Mouse (Mus musculus) hindbrain, embryonic 10.5 days (tissue): ENCODE results near the gene Ostc. TPM values are rescaled to one million over a fixed set of nuclear protein-coding genes. Genes with fewer than 3 reads are reported as not detected.

ENCODE experiments used
- DNase-seq: peaks from one replicate; pipeline ENCODE4 v3.0.0-alpha.2; 2017; ENCODE audit warnings: low spot score
- H3K27ac ChIP-seq: fragments of 300-500 bp; sonication (generic); 2 replicates; pipeline ENCODE4 v1.5.1; 2016; ENCODE audit warnings: mild to moderate bottlenecking, moderate library complexity
- H3K27me3 ChIP-seq: fragments of 300-500 bp; sonication (generic); 2 replicates; pipeline ENCODE4 v1.6.1; 2016; ENCODE audit warnings: mild to moderate bottlenecking; ENCODE audit not compliant: poor library complexity, insufficient read depth, severe bottlenecking
- H3K36me3 ChIP-seq: fragments of 300-500 bp; sonication (generic); 2 replicates; pipeline ENCODE4 v1.6.1; 2016; ENCODE audit warnings: mild to moderate bottlenecking, moderate library complexity
- H3K4me1 ChIP-seq: fragments of 300-500 bp; sonication (generic); replicated peaks from 2 replicates; pipeline ENCODE4 v1.6.1; 2016; ENCODE audit warnings: mild to moderate bottlenecking
- H3K4me3 ChIP-seq: fragments of 300-500 bp; sonication (generic); 2 replicates; pipeline ENCODE4 v1.5.1; 2016; ENCODE audit warnings: mild to moderate bottlenecking, moderate library complexity
- H3K9me3 ChIP-seq: fragments of 300-500 bp; sonication (generic); 2 replicates; pipeline ENCODE4 v1.6.1; 2016; ENCODE audit warnings: mild to moderate bottlenecking, moderate library complexity
- WGBS: fragments of 180-500 bp; shearing (Covaris S2); methylation state at CpG from one replicate; pipeline ENCODE4 v1.1.7; 2016; 5-methylcytosine and 5-hydroxymethylcytosine counted together
- polyA plus RNA-seq: library from polyadenylated mRNA; unstranded; fragments of >200 nt; fragmentation: Nextera tagmentation; extraction: Ambion mirVana; gene quantifications from 2 replicates; pipeline ENCODE4 v1.2.1, GENCODE M21; 2016

Gene Ostc
- polyA plus RNA-seq, 1 experiment from 2014 or later = 311 TPM

DNA sequence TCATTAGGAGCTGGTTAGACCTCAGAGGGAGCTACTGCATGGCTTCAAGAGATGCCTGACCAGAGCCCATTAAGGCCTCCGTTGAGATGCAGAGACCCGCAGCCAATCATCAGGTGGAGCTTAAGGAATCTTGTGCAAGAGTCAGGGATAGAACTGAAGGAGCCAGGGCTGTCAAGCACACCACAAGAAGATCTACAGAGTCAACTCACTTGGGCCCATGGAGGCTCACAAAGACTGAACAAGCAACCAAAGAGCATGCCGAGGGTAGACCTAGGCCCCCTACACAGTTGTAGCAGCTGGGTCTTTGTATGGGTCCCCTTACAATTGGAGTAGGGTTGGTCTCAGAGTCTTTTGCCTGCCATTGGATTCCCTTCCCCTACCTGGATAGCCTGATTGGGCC is 46.7 kb downstream of the Ostc start:
- no peaks in the 10 kb centered on the region for H3K9me3 ChIP-seq
- no peaks in the 10 kb centered on the region for H3K36me3 ChIP-seq
- H3K27me3 ChIP-seq = no peaks in the 10 kb centered on the region
- WGBS = 90% methylated on average over 3 of the region's 3 CpGs
- H3K4me1 ChIP-seq = no peaks in the 10 kb centered on the region
- DNase-seq = no peak
- no peak overlapping the region for H3K27ac ChIP-seq
- no peak overlapping the region for H3K4me3 ChIP-seq

DNA sequence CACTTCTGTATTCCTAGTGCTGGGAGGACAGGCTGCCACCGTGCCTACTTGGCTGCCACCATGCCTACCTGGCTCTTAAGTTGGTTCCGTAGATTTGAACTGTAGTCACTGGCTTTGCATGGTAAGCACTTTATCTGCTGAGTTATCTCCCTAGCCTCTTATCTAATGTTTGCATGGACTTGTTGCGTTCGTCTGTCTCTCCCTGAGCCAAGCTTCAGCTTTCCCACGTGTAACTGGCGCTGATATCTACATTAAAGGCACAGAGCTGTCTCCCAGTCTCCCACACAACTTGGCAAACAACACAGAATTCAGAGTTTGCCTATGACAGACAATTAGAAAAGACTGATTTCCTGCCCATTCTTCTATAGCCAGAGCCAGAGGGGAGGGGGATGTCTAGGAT is 48.6 kb downstream of the Ostc start:
- no peak overlapping the region for H3K4me3 ChIP-seq
- DNase-seq = no peak
- H3K4me1 ChIP-seq = no peaks in the 10 kb centered on the region
- 90% methylated on average over 6 of the region's 6 CpGs for WGBS
- H3K36me3 ChIP-seq = no peaks in the 10 kb centered on the region
- H3K27ac ChIP-seq = no peak overlapping the region
- no peaks in the 10 kb centered on the region for H3K27me3 ChIP-seq
- no peaks in the 10 kb centered on the region for H3K9me3 ChIP-seq

DNA sequence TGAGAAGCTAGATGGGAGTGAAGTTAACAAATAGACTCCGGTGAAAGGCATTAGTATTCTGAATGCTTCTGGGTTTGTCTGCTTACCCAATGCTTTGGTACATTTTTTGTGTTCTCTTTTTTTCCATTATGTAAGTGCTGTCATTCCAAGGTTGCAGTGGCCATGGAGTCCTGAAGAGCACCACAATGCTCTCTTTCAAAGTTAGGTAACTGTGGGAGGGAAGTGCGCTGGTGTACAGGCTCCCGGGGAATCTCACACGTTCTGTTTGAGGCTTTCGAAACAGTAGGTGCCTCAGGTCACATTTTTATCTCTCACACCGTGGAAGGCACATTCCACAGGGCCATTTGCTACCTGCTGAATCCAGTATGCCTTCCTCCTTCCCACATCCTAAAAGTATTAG is 59.7 kb downstream of the Ostc start:
- H3K36me3 ChIP-seq = no peaks in the 10 kb centered on the region
- H3K4me3 ChIP-seq = no peak overlapping the region
- no peak overlapping the region for H3K27ac ChIP-seq
- H3K4me1 ChIP-seq = 0 out of 2 replicates have a peak, but pooled peaks cover 3% of the 10 kb centered on the region
- DNase-seq = no peak
- H3K9me3 ChIP-seq = no peaks in the 10 kb centered on the region
- 54% methylated on average over 6 of the region's 6 CpGs for WGBS
- H3K27me3 ChIP-seq = no peaks in the 10 kb centered on the region

DNA sequence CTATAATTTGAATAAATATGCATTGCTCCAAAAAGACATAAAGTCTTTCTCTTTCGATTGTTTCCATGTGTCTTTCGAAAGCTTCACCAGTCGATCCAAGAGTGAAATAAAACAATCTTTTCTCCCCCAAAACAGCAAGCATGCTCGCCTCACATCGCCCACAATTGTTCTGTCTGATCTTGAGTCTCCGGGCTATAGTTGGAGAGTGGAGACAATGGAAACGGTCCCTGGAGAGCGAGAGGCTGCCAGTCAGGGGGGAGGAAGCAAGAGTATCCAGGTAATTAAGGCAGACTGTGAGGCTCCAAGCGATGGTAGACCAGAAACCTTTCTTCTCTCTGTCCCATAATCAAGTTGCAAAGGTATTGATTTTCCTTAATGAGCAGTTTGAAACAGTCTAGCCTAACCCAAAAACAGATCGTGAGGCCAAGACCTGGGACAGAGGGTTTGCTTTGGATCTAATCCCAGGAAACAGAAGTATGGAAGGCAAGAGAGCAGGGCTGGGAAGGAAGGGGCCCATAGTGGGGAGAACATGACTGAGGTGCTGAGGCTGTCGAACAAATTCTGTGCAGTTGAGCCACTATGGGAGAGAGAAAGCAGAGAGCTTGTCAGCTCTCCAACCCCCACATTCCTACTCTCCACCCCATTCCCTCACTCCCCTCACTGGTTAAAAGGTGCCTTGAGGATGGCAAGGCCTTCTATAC is 63.0 kb downstream of the Ostc start:
- no peak overlapping the region for H3K27ac ChIP-seq
- no peak for DNase-seq
- WGBS = 79% methylated on average over 11 of the region's 11 CpGs

More for the DNA sequence above, 63.0 kb downstream of the Ostc start:
- Histone ChIP-seq H3K4me1 (0 out of 2 replicates have a peak, but pooled peaks cover 3% of the 10 kb centered on the region), H3K4me3 (no peak overlapping the region), H3K27me3 (no peaks in the 10 kb centered on the region), H3K36me3 (no peaks in the 10 kb centered on the region), H3K9me3 (no peaks in the 10 kb centered on the region)

Other genes with a start within 250 kb of the Ostc start
- 0.05 TPM in 1 of 2 replicates, not detected in the other for gene Etnppl, start 92.0 kb downstream of the Ostc start, polyA plus RNA-seq
- gene Rpl34, start 21.0 kb upstream of the Ostc start, polyA plus RNA-seq = 772 and 890 TPM in 2 replicates